Mouse (Mus musculus) megakaryocyte progenitor cell, adult 5-6 weeks (primary cell): ENCODE measurements around the gene Myog. TPM values are rescaled to one million over a fixed set of nuclear protein-coding genes. Genes with fewer than 3 reads are reported as not detected.

ENCODE experiments used
- ATAC-seq: replicated peaks from 2 replicates; pipeline ENCODE4 v1.8.0; 2016; ENCODE audit warnings: mild to moderate bottlenecking, moderate TSS enrichment, inconsistent platforms; ENCODE audit not compliant: poor library complexity
- total RNA-seq, 2 experiments: library from RNA; stranded (forward) in 1 of 2; stranded (reverse) in 1 of 2; fragments of 157-497, 149-512 nt in 1 of 2; fragments of 200-1000 nt in 1 of 2; gene quantifications; 2 replicates each; pipeline versions ENCODE4 v1.2.3 to v1.2.4; 2015 to 2017

Gene Myog
- total RNA-seq, 2 experiments from 2014 or later, result not detected

DNA sequence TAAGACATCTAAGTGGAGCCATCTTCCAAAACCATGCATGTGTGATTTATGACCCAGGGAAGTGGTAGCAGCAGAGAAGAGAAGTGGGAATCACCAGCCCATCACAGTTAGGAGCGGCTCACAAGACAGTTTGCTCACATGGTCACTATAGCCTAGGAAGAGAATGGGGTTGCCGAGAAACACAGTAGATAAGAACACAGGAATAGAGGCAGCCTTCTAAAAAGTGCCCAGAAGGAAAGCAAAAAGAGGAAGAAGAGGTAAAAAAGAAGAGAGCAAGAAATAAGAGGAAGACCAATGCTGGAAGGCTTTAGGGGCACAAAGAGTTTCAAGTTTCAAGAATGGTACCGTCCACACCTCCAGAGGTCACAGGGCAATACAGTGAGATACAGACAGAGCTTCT is 7.4 kb upstream of the Myog start:
- ATAC-seq, result no peak

DNA sequence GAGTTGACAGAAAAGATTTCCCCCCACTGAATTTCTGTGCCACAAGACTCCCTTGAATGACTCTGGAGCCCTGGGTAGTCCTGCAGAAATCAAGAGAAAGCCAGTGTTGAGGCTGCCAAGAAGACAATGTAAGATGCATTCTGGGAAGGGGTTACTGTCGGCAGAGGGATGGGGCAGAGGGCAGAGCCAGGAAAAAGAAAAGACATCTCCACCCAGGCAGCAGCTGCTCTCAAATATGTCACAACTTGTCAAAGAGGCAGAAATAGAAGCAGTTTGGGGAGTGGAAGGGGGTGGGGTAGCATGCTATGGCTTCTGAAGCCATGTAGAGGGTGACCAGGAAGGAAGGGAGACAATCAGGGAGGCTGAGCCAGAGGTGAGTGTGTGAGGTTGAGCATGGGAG is 6.7 kb upstream of the Myog start:
- ATAC-seq, result no peak

DNA sequence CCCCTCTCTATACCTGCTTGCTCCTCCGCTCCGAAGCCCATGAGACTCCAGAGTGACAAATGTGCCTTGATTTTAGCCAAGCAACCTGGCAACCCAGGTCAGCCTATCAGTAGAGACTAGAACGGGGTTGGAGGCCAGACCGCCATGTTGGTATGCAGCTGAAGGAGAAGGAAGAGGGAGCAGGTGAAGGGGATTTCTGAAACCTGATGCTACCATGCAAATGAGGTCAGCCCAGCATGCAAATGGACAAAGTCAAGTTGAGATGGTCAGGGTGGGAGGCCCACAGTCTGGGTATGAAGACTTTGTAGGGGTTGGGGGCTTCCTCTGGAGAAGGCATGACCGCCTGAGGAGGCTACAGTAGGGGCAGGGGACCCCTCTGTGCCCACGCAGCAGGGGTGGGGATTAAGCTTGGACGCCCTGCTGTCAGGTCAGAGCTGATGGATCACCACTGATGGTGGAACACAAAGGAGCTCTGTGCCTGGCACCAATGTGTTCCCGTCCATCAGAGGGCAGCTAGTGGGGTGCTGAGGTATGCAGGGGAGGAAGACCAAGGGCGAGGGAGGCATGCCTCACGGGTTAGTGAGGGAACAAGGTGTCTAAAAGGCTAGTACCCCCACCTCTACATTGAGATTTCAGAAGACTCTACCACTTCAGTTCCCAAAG is 4.2 kb upstream of the Myog start:
- ATAC-seq, result no peak

DNA sequence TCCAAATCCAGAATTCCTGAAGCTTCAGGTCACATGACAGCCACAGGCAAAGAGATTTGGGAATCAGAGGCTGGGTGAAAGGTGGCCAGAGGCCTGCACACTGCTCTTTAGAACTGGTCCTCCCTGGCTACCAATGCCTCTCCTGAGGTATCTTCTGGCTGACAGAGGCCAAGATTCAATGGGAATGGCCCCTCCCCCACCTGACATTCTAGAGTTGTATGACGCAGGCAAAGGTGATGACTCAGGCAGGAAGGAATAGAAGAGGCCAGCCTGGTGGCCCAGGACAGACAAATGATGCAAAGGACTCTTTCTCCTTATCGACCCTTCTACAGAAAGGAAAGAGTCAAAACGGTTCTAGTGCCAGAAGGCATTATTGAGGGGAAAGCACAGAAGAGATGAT is 1.6 kb upstream of the Myog start:
- no peak for ATAC-seq

DNA sequence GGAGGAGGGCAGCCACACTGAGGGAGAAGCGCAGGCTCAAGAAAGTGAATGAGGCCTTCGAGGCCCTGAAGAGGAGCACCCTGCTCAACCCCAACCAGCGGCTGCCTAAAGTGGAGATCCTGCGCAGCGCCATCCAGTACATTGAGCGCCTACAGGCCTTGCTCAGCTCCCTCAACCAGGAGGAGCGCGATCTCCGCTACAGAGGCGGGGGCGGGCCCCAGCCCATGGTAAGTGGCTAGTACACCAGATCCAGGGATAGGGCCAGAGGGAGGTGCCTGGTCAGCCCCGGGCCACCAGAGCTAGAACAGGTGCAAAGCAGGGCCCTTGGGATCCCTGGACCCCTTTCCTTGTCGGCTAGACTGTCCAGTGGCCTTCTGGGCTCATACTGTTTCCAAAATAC is 511 bp downstream of the Myog start:
- ATAC-seq, result no peak

DNA sequence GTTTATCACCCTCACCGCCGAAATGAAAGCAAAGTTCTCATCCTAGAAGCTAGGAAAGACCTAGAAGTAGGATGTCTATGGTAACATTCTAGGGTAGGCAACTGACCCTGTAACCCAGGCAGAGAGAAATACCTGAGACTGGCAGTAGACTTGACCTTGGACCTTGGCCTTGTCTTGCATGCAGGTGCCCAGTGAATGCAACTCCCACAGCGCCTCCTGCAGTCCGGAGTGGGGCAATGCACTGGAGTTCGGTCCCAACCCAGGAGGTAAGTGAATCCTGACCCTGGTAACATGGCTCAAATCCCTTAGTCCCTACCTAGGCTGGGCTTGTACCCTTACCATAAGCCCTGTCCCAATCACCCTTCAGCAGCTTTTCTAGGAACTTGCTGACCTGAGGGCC is 1.1 kb downstream of the Myog start:
- ATAC-seq, result peak; percentile 46; the same call in 1 of the 2 replicates

DNA sequence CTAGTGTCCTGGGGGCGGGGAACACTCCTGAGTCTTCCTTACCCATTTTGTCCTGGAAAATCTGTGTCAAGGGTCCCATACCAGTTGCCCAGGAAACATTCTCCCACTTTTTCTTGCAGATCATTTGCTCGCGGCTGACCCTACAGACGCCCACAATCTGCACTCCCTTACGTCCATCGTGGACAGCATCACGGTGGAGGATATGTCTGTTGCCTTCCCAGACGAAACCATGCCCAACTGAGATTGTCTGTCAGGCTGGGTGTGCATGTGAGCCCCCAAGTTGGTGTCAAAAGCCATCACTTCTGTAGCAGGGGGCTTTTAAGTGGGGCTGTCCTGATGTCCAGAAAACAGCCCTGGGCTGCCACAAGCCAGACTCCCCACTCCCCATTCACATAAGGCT is 1.8 kb downstream of the Myog start:
- no peak for ATAC-seq

DNA sequence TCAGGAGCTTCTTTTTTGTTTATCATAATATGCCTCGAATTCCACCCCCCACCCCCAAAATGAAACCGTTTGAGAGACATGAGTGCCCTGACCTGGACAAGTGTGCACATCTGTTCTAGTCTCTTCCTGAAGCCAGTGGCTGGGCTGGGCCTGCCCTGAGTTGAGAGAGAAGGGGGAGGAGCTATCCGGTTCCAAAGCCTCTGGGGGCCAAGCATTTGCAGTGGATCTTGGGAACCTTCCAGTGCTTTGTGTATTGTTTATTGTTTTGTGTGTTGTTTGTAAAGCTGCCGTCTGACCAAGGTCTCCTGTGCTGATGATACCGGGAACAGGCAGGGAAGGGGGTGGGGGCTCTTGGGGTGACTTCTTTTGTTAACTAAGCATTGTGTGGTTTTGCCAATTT is 2.3 kb downstream of the Myog start:
- ATAC-seq, result no peak

DNA sequence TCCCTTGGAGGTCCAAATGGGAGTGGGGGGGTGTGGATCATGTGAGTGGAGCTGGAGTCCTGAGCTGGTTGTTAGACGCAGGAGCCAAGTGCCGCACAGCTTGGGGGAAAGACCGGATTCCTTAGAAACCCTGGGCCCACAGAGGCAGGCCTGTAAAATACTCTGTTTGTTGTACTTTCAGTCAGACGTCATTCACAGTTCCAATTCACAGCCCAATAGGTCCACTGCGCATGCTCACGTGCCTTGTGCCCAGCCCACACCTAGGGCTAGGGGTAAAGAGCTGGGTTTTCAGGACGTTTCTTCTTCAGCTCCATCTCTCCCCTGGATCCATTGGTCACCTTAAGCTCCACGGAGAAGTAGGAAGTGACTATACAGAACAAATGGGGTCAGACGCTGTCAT is 2.8 kb downstream of the Myog start:
- no peak for ATAC-seq

DNA sequence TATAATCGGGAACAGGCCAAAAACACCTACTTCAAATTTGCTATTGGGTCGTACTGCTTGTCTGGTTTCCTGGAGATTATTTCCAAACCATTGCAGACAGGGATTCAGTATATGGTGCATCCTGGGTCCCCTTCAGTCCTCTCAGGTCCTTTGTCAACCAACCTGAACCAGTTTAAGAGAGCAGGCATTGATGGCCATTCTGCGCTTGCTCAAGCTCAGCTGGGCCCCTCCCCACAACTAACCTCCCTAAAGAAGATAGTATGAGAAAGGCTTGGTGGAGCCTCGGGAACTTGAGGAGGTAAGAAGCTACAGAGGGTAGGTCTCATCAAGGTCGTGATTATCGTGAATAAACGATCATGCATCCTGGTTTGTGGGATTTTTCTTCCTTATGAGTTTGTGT is 3.5 kb downstream of the Myog start:
- no peak for ATAC-seq

DNA sequence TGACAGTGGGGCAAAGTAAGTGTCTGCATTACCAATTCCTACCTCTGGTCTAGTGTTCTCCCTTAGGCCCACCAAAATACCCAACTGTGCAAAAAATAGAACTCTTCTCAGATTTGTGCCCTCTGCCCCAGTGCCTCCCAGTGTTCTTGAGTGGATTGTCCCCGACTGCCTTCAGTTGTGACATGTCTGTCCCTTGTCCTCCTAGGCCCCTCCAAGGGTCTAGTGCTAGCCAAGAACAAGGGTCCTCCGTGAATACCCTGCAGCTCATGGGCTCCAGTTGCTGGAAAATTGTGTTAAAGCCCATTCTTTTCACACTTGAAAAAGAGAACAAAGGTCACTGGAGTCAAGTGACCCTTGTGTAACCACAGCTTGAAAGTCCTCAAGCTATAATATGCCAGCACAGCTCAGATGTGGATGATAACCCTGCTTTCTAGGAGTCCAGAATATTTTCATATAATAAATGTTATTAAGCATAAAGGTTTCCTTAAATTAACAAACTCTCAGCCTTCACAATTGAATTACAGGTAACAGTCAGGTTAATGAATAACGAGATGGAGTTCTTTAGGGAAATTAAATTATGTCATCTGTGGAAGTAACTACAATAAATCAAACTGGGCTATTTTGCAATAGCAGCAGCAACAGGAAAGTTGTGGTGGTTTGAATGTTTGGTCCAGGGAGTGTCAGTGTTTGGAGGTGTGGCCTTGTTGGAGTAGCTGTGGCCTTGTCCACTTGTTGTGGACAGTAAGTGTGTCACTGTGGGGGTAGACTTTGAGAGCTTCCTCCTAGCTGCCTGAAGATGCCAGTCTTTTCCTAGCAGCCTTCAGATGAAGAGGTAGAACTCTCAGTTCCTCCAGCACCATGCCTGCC is 4.2 kb downstream of the Myog start:
- ATAC-seq, result no peak

DNA sequence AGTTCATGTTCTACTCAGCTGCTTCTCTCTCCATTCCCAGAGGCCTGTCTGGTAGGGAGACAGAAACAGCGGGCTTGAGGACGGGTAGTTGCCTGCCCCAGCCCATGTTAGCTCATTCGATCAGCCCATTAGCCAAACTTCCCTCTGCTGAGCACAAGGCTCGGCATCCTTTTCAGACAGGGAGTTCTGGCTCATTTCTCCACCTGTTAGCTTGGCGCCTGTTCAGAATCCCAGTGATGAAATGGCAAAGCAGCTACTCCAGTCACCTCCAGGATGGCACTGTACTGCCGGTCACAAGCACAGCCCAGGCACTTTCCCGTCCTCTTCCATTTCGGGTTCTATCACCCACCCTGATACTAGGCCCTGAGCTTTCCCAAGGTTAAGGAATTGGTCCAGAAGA is 7.5 kb downstream of the Myog start:
- no peak for ATAC-seq

DNA sequence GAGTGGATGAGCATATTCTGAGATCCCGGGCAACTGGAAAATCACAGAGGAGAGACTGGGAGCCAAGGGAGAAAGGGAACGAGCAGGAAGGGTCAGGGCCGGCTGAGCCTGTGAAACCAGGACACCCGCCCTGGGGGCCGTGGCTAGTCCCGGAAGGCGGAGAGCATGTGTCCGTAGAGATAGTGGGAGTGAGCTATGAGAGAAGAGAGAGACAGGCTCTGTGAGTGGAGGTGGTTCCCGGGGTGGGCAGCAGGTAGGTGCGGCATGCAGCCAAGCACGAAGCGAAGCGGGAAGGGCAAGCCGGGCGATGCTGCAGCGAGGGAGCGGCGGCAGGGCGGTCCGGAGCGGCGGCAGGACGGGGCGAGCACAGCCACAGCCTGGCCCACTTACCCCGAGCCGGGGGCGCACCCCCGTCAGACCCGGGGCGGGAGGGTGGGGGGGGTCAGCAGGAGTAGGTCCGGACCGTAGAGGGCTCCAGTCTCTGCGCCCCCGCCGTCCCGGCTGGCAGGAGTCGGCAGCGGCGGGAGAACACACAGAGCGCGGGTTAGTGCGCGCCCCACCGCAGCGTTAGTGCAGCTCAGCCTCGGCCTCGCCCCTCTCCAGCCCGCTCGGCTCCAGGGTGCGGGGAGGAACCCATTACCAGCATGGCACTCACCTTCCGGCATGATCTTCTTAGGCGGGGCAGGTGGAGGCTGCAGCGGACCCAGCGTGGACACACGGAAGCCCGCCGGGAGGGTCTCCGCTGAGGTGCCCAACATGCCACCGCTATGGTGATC is 9.0 kb downstream of the Myog start:
- ATAC-seq, result peak; percentile 51

DNA sequence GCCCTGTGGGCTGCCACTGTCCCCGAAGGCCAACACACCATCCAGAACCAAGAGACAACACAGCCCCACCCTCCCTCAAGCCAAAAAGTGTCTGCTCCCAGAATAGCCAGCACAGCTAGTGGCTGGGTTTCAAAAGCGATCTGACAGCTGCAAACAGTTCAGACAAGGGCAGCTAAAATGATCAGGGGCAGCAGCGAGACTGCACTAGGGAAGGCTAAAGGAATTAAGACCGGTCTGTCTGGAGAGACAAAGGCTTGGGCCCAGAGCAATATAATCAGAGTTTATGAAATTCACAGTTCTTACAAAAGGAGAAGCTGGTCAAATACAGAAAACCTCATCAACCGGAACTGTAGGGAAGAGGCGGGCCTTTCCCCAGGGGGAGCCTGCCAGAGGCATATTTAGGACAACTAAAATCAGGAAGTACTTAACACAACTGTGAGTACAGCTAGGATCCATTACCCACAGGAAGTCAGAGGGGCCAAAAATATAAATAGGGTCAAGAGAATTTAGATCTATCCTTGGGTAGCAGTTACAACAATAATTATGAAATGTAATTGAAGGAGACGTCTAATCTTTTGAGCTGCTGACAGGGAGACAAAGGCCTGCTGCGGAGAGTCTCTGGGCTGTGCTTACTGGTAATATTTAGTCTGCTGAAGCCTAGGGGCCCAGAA is 12.9 kb downstream of the Myog start:
- ATAC-seq, result peak; percentile 86

DNA sequence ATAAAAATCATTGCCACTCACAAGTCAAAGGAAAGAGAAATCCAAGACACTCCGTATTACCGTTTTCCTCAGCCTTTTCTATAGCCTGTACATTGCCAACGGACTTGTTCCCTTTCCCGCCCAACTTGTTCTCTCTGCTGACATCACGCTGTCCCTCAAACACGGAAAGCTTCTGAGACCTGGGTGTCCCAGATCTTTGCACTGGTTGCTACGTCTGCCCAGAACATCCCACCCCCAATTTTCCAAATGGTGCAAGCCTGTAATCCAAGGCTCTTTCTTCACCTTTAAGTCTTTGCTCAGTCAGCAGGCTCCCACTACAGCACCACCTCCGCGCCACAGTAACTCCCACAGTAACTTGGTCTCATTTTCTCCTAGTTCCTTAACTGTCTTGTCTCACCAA is 15.2 kb downstream of the Myog start:
- no peak for ATAC-seq

DNA sequence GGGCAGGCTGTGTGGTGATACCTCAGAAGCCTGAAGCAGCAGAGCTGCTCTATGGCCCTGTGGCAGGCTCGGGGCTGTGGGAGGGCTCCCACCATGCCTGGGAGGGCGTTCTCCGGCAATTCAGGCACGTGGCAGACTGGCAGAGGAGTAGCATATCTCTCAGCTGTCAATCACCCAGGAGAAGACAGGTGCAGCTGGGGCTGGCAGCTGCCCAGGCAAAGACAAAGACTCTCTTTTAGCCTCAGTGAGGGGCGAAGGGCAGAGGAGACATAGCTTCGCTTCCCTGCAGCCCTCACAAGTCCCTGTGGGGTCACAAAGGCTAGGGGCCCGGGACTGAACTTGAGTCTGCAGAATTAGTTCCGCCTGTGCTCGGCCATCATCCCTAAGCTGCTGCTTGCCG is 17.6 kb downstream of the Myog start:
- ATAC-seq, result no peak

DNA sequence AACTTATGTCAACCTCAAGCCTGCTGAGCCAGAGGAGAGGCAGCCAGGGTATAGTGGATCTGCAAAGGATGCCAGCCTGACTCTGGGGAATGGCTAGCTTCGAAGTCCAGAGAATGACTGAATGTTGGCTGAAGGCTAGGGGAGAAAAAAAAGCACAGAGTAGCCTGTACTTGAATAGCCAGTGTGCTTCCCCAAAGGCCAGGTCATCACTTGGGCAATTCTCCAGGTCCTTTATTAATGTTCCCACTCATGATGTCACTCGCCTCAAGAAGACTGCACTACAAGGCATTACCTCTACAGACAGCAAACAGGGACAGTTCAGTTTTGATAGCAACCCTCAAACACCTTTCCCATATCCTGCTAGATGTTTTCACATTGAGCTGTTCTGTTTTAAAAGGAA is 20.5 kb downstream of the Myog start:
- no peak for ATAC-seq

DNA sequence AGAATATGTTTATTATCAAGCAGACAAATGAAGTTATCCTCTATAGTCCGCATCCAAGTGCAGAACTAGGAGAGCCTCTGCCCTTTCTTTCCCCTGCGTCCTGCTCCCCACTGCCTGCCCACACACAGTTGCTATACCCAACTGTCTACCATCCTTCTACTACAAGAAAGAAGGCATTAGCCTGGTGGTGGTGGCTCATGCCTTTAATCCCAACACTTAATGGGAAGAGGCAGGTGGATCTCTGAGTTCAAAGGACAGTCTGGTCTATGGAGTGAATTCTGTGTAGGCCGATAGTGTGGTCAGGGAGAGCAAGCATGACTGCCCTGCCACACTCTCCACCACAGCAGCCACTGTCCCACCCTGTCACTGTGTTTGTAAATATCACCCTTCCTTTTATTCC is 20.9 kb downstream of the Myog start:
- ATAC-seq, result no peak

DNA sequence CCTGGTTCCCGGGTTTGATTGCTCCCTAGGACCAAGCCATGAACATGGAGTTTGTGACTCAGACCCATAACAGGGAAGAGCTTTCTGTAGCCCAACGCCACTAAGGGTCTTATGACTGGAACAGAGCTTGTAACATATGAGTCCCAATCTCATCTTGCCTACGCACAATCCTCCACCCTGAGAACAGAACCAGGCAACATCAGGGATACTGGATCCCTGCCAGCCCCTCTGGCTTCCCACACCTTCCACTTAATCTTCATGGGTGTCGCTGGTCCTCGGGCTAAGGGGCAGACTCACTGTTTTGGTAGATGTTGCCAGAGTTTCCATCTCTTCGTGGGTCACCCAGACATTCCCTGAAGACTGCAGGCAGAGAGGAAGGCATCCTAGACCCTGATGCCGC is 22.0 kb downstream of the Myog start:
- ATAC-seq, result no peak

DNA sequence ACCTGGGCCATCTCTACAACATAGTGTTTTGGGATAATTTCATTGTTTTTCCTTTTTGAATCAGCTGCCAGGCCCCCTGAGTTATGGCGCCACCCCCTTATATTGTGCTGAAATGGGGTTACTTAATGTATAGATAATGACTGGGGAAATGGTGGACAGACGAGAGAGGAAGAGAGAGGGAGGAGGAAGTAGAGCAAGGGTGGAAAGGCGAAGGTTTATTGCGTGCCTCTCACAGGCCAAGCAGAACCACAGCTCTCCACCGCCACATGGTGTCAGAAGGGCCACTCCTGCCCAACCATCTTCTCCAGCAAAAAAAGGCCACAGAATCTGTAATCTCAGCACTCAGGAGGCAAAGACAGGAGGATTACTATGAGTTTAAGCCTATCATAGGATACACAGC is 25.4 kb downstream of the Myog start:
- ATAC-seq, result peak; percentile 50; the same call in 1 of the 2 replicates

DNA sequence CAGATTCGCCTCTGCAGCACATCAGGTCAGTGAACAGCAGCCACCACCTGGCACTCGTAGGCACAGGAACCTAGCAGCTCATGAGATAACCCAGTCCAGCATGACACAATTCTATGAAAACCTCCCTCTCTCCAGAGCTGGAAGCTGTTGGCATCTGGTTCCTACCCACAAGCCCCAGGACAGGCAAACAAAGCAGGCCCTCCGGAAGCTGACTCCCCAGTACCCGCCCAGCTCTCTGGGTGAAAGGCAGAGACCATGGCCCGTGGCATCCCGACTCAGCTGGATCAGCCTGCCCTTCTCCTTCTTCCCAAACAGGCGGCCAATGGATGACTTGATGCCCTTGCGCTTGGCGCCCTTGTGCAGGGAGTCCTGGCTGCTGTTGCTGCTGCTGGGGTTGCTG is 26.6 kb downstream of the Myog start:
- no peak for ATAC-seq
